In the genomic region with DNA sequence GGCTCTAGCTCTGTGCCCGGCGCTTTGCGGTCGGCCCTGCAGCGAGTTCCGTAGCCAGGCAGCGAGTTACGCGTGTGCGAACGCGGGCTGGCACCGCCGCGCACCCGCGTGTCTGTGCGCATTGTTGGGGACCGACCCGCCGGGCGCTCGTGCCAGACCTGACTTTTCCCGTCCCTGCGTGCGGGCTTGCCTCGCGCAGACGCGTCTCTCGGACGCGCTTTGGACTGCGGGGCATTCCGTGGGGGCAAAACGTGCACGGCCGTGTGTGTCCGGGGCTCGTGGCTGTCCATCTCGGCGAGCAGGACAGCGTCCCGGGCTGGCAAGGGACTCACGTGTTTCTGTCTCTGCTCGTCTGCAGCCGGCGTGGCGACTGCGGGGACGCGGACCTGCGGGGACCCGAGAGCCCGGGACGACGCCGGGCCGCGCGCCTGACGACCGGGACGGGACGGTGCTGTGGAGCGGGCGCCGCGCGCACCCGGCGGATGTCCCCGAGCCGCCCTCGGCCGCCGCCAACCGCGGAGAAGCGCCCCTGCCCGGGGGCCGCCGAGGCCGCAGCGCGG, we compare ENCODE assay signal across 8 mouse cellular contexts. TPM values are rescaled to one million over a fixed set of nuclear protein-coding genes. Genes with fewer than 3 reads are reported as not detected.
DNase-seq lines count a peak whose midpoint lies in the region; ATAC-seq and TF ChIP-seq lines count a peak whose summit lies in the region.

No protein-coding gene starts in this region.

- no peak for TF ChIP-seq CTCF in stomach, postnatal 0 days (IDR thresholded peaks at IDR 0.05; ENCODE audit: low read depth)

- H3K9ac ChIP-seq in forebrain, embryonic 12.5 days = peak overlapping the region; percentile 84
- peak overlapping the region; percentile 72 for H3K9ac ChIP-seq in midbrain, embryonic 14.5 days (replicated peaks; ENCODE audit: low read length)
- H3K9ac ChIP-seq in stomach, postnatal 0 days (ENCODE audit: low read length) = peak overlapping the region; percentile 94

- intact Hi-C loops in heart, postnatal 36 days (cut with DNase I) = loop anchor here (2.0 to 5.0 kb wide), 6 partner anchors 89 to 477 kb away; no protein-coding TSS in a partner anchor
- intact Hi-C loops in left cerebral cortex, postnatal 36 days (cut with DNase I) = loop anchor here (5.0 kb wide), 1 partner anchor 82 kb away; a partner anchor contains a TSS

- TF ChIP-seq EP300 in stomach, postnatal 0 days (optimal IDR thresholded peaks at IDR 0.05) = no peak

- H3K4me2 ChIP-seq in forebrain, embryonic 12.5 days = peak overlapping the region; percentile 78
- H3K4me2 ChIP-seq in midbrain, embryonic 14.5 days (ENCODE audit: low read length) = peak overlapping the region; percentile 82
- peak overlapping the region; percentile 74 for H3K4me2 ChIP-seq in stomach, postnatal 0 days (replicated peaks; ENCODE audit: low read depth)

- peak overlapping the region; percentile 92 for H3K27ac ChIP-seq in forebrain, embryonic 12.5 days
- H3K27ac ChIP-seq in midbrain, embryonic 14.5 days (replicated peaks; ENCODE audit: low read depth, low read length) = peak overlapping the region; percentile 89
- peak overlapping the region; percentile 95 for H3K27ac ChIP-seq in stomach, postnatal 0 days (replicated peaks)

- peak overlapping the region; percentile 81 for H3K4me3 ChIP-seq in forebrain, embryonic 12.5 days (replicated peaks)
- peak overlapping the region; percentile 88 for H3K4me3 ChIP-seq in midbrain, embryonic 14.5 days (replicated peaks; ENCODE audit: low read depth, low read length)
- peak overlapping the region; percentile 94 for H3K4me3 ChIP-seq in stomach, postnatal 0 days (ENCODE audit: low read depth, low read length)

- DNase-seq in heart, adult 11 months = peak; percentile 95
- DNase-seq in heart, adult 8-10 months (ENCODE audit: low spot score) = no peak
- peak; percentile 63 for DNase-seq in adrenal gland, postnatal 10 days
- DNase-seq in heart, postnatal 36 days = peak; percentile 63 to 76
- DNase-seq in left cerebral cortex, postnatal 36 days (ENCODE audit: low spot score in 2 of 2) = peak; percentile 70 to 80
- peak; percentile 79 for DNase-seq in midbrain, embryonic 14.5 days
- peak; percentile 60 for DNase-seq in stomach, postnatal 0 days (ENCODE audit: low spot score)

- peak; percentile 71 for ATAC-seq in forebrain, embryonic 12.5 days (ENCODE audit: low FRiP score)
- ATAC-seq in midbrain, embryonic 14.5 days (ENCODE audit: low FRiP score, low TSS enrichment) = peak; percentile 71
- ATAC-seq in stomach, postnatal 0 days (ENCODE audit: low FRiP score, low TSS enrichment) = peak; percentile 64

- H3K36me3 ChIP-seq in forebrain, embryonic 12.5 days (replicated peaks) = peaks cover 17% of the 10 kb centered on the region
- 0 out of 2 replicates have a peak, but pooled peaks cover 13% of the 10 kb centered on the region for H3K36me3 ChIP-seq in midbrain, embryonic 14.5 days (ENCODE audit: control insufficient read depth, insufficient read depth, low read length)
- peaks cover 11% of the 10 kb centered on the region for H3K36me3 ChIP-seq in stomach, postnatal 0 days (ENCODE audit: control insufficient read depth, insufficient read depth, low read length)

- H3K9me3 ChIP-seq in forebrain, embryonic 12.5 days = no peaks in the 10 kb centered on the region
- H3K9me3 ChIP-seq in midbrain, embryonic 14.5 days (ENCODE audit: control insufficient read depth, low read length) = no peaks in the 10 kb centered on the region
- no peaks in the 10 kb centered on the region for H3K9me3 ChIP-seq in stomach, postnatal 0 days (ENCODE audit: control insufficient read depth, low read length)

- WGBS in forebrain, embryonic 12.5 days = under 1% methylated on average over 69 of the region's 86 CpGs
- under 1% methylated on average over 79 of the region's 86 CpGs for WGBS in midbrain, embryonic 14.5 days
- under 1% methylated on average over 78 of the region's 86 CpGs for WGBS in stomach, postnatal 0 days

- H3K4me1 ChIP-seq in forebrain, embryonic 12.5 days = peaks cover 21% of the 10 kb centered on the region
- H3K4me1 ChIP-seq in midbrain, embryonic 14.5 days (ENCODE audit: control insufficient read depth, insufficient read depth, low read length) = peaks cover 13% of the 10 kb centered on the region
- peaks cover 9% of the 10 kb centered on the region for H3K4me1 ChIP-seq in stomach, postnatal 0 days (replicated peaks; ENCODE audit: control insufficient read depth, insufficient read depth)

- H3K27me3 ChIP-seq in forebrain, embryonic 12.5 days = peaks cover 5% of the 10 kb centered on the region; the same call in 1 of the 2 replicates
- peaks cover 15% of the 10 kb centered on the region; the same call in 1 of the 2 replicates for H3K27me3 ChIP-seq in midbrain, embryonic 14.5 days (ENCODE audit: control insufficient read depth, insufficient read depth, low read length)
- H3K27me3 ChIP-seq in stomach, postnatal 0 days (ENCODE audit: control insufficient read depth, insufficient read depth, low read length) = no peaks in the 10 kb centered on the region

RNA-seq across cellular contexts. Expression of a gene that starts 0.5 kb away (rescaled TPM):
- total RNA-seq in heart, adult 8-10 months (2022) = 10 to 100 TPM; 14.5 to 17.3 (median 15.5) TPM
- 10 to 100 TPM; 25.1 to 30.2 TPM for total RNA-seq in adrenal gland, postnatal 10 days (2021)
- 13.5 and 13.7 TPM in 2 replicates for polyA plus RNA-seq in forebrain, embryonic 12.5 days (2016; fragmentation: Nextera tagmentation; extraction: Ambion mirVana)
- 10 to 100 TPM; 19.9 to 21.5 TPM for total RNA-seq in heart, postnatal 36 days (2021)
- total RNA-seq in left cerebral cortex, postnatal 36 days (2021) = 1 to 10 TPM; 9.5 to 9.6 TPM
- polyA plus RNA-seq in midbrain, embryonic 14.5 days (2014; fragmentation: Nextera tagmentation; extraction: Ambion mirVana) = 7.1 and 7.2 TPM in 2 replicates
- 9.4 and 14.1 TPM in 2 replicates for polyA plus RNA-seq in stomach, postnatal 0 days (2015; fragmentation: Nextera tagmentation; extraction: Ambion mirVana)
